Mouse (Mus musculus) MEL (cell line): ENCODE results near the gene Tnni3k. TPM values are rescaled to one million over a fixed set of nuclear protein-coding genes. Genes with fewer than 3 reads are reported as not detected.

Experiments used
- DNase-seq: peaks from one replicate; pipeline ENCODE4 v3.0.0; 2011; ENCODE audit warnings: low read depth, low spot score
- H3K27ac ChIP-seq: 2 replicates; pipeline ENCODE4 v1.5.1; 2012; ENCODE audit warnings: low read depth, mild to moderate bottlenecking, control low read depth, low read length, moderate library complexity; ENCODE audit not compliant: control insufficient read depth
- H3K27me3 ChIP-seq, 2 experiments: fragments of 150-350 bp in 1 of 2; sonication (generic) in 1 of 2; 2 replicates each; pipeline ENCODE4 v1.6.1; 2012; ENCODE audit warnings: low read length in 2 of 2, mild to moderate bottlenecking in 2 of 2, improper control_type of control experiment in 1 of 2, moderate library complexity in 1 of 2; ENCODE audit not compliant: insufficient read depth in 2 of 2, control insufficient read depth in 1 of 2
- H3K36me3 ChIP-seq, 2 experiments: 2 replicates each; pipeline ENCODE4 v1.6.1; 2012 to 2014; ENCODE audit warnings: low read length in 2 of 2, improper control_type of control experiment in 1 of 2, inconsistent platforms in 1 of 2, mild to moderate bottlenecking in 1 of 2; ENCODE audit not compliant: insufficient read depth in 2 of 2, control insufficient read depth in 1 of 2
- H3K4me1 ChIP-seq, 2 experiments: fragments of 150-350 bp in 1 of 2; sonication (generic) in 1 of 2; 2 replicates each; pipeline ENCODE4 v1.6.1; 2012; ENCODE audit warnings: low read length in 2 of 2, improper control_type of control experiment in 1 of 2, mild to moderate bottlenecking in 1 of 2; ENCODE audit not compliant: insufficient read depth in 2 of 2, control insufficient read depth in 1 of 2
- H3K4me3 ChIP-seq, 2 experiments: fragments of 150-350 bp in 1 of 2; sonication (generic) in 1 of 2; 2 replicates each; pipeline ENCODE4 v1.5.1; 2012; ENCODE audit warnings: low read depth in 2 of 2, low read length in 2 of 2, mild to moderate bottlenecking in 2 of 2, moderate library complexity in 2 of 2, control low read depth in 1 of 2, improper control_type of control experiment in 1 of 2; ENCODE audit not compliant: control insufficient read depth in 1 of 2, insufficient read depth in 1 of 2
- H3K79me2 ChIP-seq: 2 replicates; pipeline ENCODE4 v1.6.1; 2012; ENCODE audit warnings: mild to moderate bottlenecking, low read length, moderate library complexity; ENCODE audit not compliant: control insufficient read depth, poor library complexity, insufficient read depth
- H3K9ac ChIP-seq: 2 replicates; pipeline ENCODE4 v1.6.1; 2012; ENCODE audit warnings: low read depth, mild to moderate bottlenecking, control low read depth, low read length, moderate library complexity; ENCODE audit not compliant: control insufficient read depth, poor library complexity, severe bottlenecking
- H3K9me3 ChIP-seq: fragments of 150-350 bp; sonication (generic); replicated peaks from 2 replicates; pipeline ENCODE4 v1.6.1; 2012; ENCODE audit warnings: mild to moderate bottlenecking, low read length, improper control_type of control experiment, moderate library complexity; ENCODE audit not compliant: insufficient read depth
- CHD1 ChIP-seq: IDR thresholded peaks from 2 replicates; pipeline ENCODE4 v1.6.1; 2012; ENCODE audit warnings: low read depth, mild to moderate bottlenecking, inconsistent platforms, low read length, improper control_type of control experiment
- E2F4 ChIP-seq: IDR thresholded peaks from 2 replicates; pipeline ENCODE4 v1.6.1; 2011; ENCODE audit warnings: low read depth, low read length, improper control_type of control experiment, borderline replicate concordance
- EP300 ChIP-seq, 2 experiments: IDR thresholded peaks; 2 replicates each; pipeline ENCODE4 v1.6.1; 2011; ENCODE audit warnings: improper control_type of control experiment in 2 of 2, low read length in 2 of 2, low read depth in 1 of 2, mild to moderate bottlenecking in 1 of 2
- ETS1 ChIP-seq: IDR thresholded peaks from 2 replicates; pipeline ENCODE4 v1.6.1; 2012; ENCODE audit warnings: low read depth, mild to moderate bottlenecking, inconsistent platforms, low read length, improper control_type of control experiment, moderate library complexity
- GATA1 ChIP-seq: IDR thresholded peaks from 2 replicates; pipeline ENCODE4 v1.6.1; 2011; ENCODE audit warnings: low read depth, low read length, improper control_type of control experiment
- JUND ChIP-seq: IDR thresholded peaks from 2 replicates; pipeline ENCODE4 v1.6.1; 2011; ENCODE audit warnings: low read depth, mild to moderate bottlenecking, improper control_type of control experiment, low read length
- KAT2A ChIP-seq: conservative IDR thresholded peaks from 2 replicates; pipeline ENCODE4 v1.6.1; 2012; ENCODE audit warnings: low read depth, low read length, improper control_type of control experiment, inconsistent platforms
- MAFK ChIP-seq: IDR thresholded peaks from 2 replicates; pipeline ENCODE4 v1.6.1; 2011; ENCODE audit warnings: low read depth, mild to moderate bottlenecking, low read length, improper control_type of control experiment, borderline replicate concordance
- MAX ChIP-seq: IDR thresholded peaks from 2 replicates; pipeline ENCODE4 v1.6.1; 2011; ENCODE audit warnings: low read length, improper control_type of control experiment
- MAZ ChIP-seq: IDR thresholded peaks from 2 replicates; pipeline ENCODE4 v1.6.1; 2012; ENCODE audit warnings: low read depth, mild to moderate bottlenecking, inconsistent platforms, low read length, improper control_type of control experiment
- MEF2A ChIP-seq: IDR thresholded peaks from 2 replicates; pipeline ENCODE4 v1.6.1; 2014; ENCODE audit warnings: low read depth, mild to moderate bottlenecking, inconsistent platforms, low read length, improper control_type of control experiment; ENCODE audit not compliant: poor library complexity, insufficient replicate concordance, severe bottlenecking; ENCODE audit errors: extremely low read depth
- MXI1 ChIP-seq: IDR thresholded peaks from 2 replicates; pipeline ENCODE4 v1.6.1; 2011; ENCODE audit warnings: mild to moderate bottlenecking, low read depth, low read length, improper control_type of control experiment
- MYC ChIP-seq: IDR thresholded peaks from 2 replicates; pipeline ENCODE4 v1.6.1; 2011; ENCODE audit warnings: low read depth, mild to moderate bottlenecking, low read length, improper control_type of control experiment, moderate library complexity
- NRF1 ChIP-seq: IDR thresholded peaks from 2 replicates; pipeline ENCODE4 v1.6.1; 2014; ENCODE audit warnings: low read depth, mild to moderate bottlenecking, inconsistent platforms, low read length, improper control_type of control experiment, moderate library complexity; ENCODE audit not compliant: poor library complexity, insufficient read depth, severe bottlenecking
- POLR2AphosphoS2 ChIP-seq: IDR thresholded peaks from 2 replicates; pipeline ENCODE4 v1.6.1; 2011; ENCODE audit warnings: low read length, improper control_type of control experiment
- RAD21 ChIP-seq: IDR thresholded peaks from 2 replicates; pipeline ENCODE4 v1.6.1; 2011; ENCODE audit warnings: mild to moderate bottlenecking, low read depth, low read length, improper control_type of control experiment
- RCOR1 ChIP-seq: IDR thresholded peaks from 2 replicates; pipeline ENCODE4 v1.6.1; 2012; ENCODE audit warnings: low read depth, mild to moderate bottlenecking, inconsistent platforms, low read length, improper control_type of control experiment
- SMC3 ChIP-seq: IDR thresholded peaks from 2 replicates; pipeline ENCODE4 v1.6.1; 2011; ENCODE audit warnings: low read depth, low read length, improper control_type of control experiment
- TCF12 ChIP-seq: IDR thresholded peaks from 2 replicates; pipeline ENCODE4 v1.6.1; 2014; ENCODE audit warnings: low read depth, mild to moderate bottlenecking, inconsistent platforms, low read length, improper control_type of control experiment, moderate library complexity
- UBTF ChIP-seq: IDR thresholded peaks from 2 replicates; pipeline ENCODE4 v1.6.1; 2012; ENCODE audit warnings: low read depth, mild to moderate bottlenecking, inconsistent platforms, low read length, improper control_type of control experiment, moderate library complexity, borderline replicate concordance; ENCODE audit not compliant: insufficient read depth
- USF2 ChIP-seq, 2 experiments: IDR thresholded peaks; 2 replicates each; pipeline ENCODE4 v1.6.1; 2011 to 2012; ENCODE audit warnings: improper control_type of control experiment in 2 of 2, low read length in 2 of 2, borderline replicate concordance in 1 of 2, inconsistent platforms in 1 of 2, low read depth in 1 of 2, mild to moderate bottlenecking in 1 of 2; ENCODE audit not compliant: insufficient read depth in 1 of 2
- ZKSCAN1 ChIP-seq: IDR thresholded peaks from 2 replicates; pipeline ENCODE4 v1.6.1; 2012; ENCODE audit warnings: low read depth, mild to moderate bottlenecking, inconsistent platforms, low read length, improper control_type of control experiment, moderate library complexity
- ZMIZ1 ChIP-seq: IDR thresholded peaks from 2 replicates; pipeline ENCODE4 v1.6.1; 2012; ENCODE audit warnings: low read depth, mild to moderate bottlenecking, inconsistent platforms, low read length, improper control_type of control experiment, moderate library complexity
- ZNF384 ChIP-seq: IDR thresholded peaks from 2 replicates; pipeline ENCODE4 v1.6.1; 2012; ENCODE audit warnings: low read depth, mild to moderate bottlenecking, inconsistent platforms, low read length, improper control_type of control experiment
- polyA plus RNA-seq, 2 experiments: library from polyadenylated mRNA; stranded (reverse) in 1 of 2; unstranded in 1 of 2; fragments of >175 nt in 1 of 2; fragments of >200 nt in 1 of 2; gene quantifications; 2 replicates each; pipeline versions ENCODE4 v1.2.1 to v1.2.4; 2012; ENCODE audit warnings: low replicate concordance in 2 of 2, low read depth in 1 of 2; ENCODE audit not compliant: insufficient read length in 2 of 2, insufficient read depth in 1 of 2, missing spikeins in 1 of 2
- total RNA-seq: library from RNA; depleted of rRNA; stranded (reverse); fragments of 300-350 nt; gene quantifications from 2 replicates; pipeline ENCODE4 v1.2.3, GENCODE M21; 2012

Gene Tnni3k
- total and polyA plus RNA-seq, 3 experiments: not detected

- Histone ChIP-seq H3K36me3 (no peaks in the 10 kb centered on the region), H3K9me3 (no peaks in the 10 kb centered on the region), H3K27me3 (no peaks in the 10 kb centered on the region), H3K79me2 (no peaks in the 10 kb centered on the region), H3K4me1 (no peaks in the 10 kb centered on the region), H3K9ac (no peak overlapping the region), H3K4me3 (no peak overlapping the region)
- DNase-seq: peak; percentile 23
- TF ChIP-seq ZNF384 (no peak), USF2 (IDR thresholded peaks at IDR 0.05; ENCODE audit: borderline replicate concordance in 1 of 2, insufficient read depth in 1 of 2, low read depth in 1 of 2, low read length in 2 of 2) (no peak), RCOR1 (no peak), MAZ (no peak), MEF2A (no peak), ZMIZ1 (no peak), E2F4 (no peak), CHD1 (no peak), RAD21 (no peak)
- TF ChIP-seq, all 39 proteins: peak for 0
- H3K27ac ChIP-seq: no peak overlapping the region
Observed at GRCm38 (mm10) chr3:154979101-154979500, 76.1 kb downstream of the Tnni3k start.

- H3K9me3 ChIP-seq: no peaks in the 10 kb centered on the region
- no peak for DNase-seq
- H3K27ac ChIP-seq: no peak overlapping the region
- H3K9ac ChIP-seq: no peak overlapping the region
- no peaks in the 10 kb centered on the region for H3K4me1 ChIP-seq
- H3K4me3 ChIP-seq: no peak overlapping the region
- no peaks in the 10 kb centered on the region for H3K27me3 ChIP-seq
- H3K79me2 ChIP-seq: no peaks in the 10 kb centered on the region
- TF ChIP-seq E2F4 (no peak), EP300 (IDR thresholded peaks at IDR 0.05; ENCODE audit: low read depth in 1 of 2, low read length in 2 of 2) (no peak), MXI1 (no peak), ETS1 (no peak), UBTF (no peak), ZMIZ1 (no peak), ZKSCAN1 (no peak)
- TF ChIP-seq, all 39 proteins: peak for 0
- H3K36me3 ChIP-seq: no peaks in the 10 kb centered on the region
Observed at GRCm38 (mm10) chr3:154971626-154972025, 83.6 kb downstream of the Tnni3k start.

- Histone ChIP-seq H3K27me3 (no peaks in the 10 kb centered on the region), H3K36me3 (no peaks in the 10 kb centered on the region), H3K27ac (no peak overlapping the region), H3K4me1 (no peaks in the 10 kb centered on the region), H3K79me2 (no peaks in the 10 kb centered on the region), H3K4me3 (no peak overlapping the region), H3K9me3 (no peaks in the 10 kb centered on the region), H3K9ac (no peak overlapping the region)
- TF ChIP-seq POLR2AphosphoS2 (no peak), E2F4 (no peak), UBTF (no peak), SMC3 (no peak), ZMIZ1 (no peak), NRF1 (no peak), RAD21 (no peak), MAX (no peak), MYC (no peak), MAFK (no peak), MAZ (no peak), EP300 (IDR thresholded peaks at IDR 0.05; ENCODE audit: low read depth in 1 of 2, low read length in 2 of 2) (no peak), ETS1 (no peak), GATA1 (no peak), KAT2A (no peak), JUND (no peak), TCF12 (no peak)
- DNase-seq: no peak
Observed at GRCm38 (mm10) chr3:154970981-154971380, 84.2 kb downstream of the Tnni3k start.
